Comparison of ENCODE assay signal across 25 mouse cellular contexts in genomic region chr11:62945514-62945913, GRCm38 (mm10). TPM values are rescaled to one million over a fixed set of nuclear protein-coding genes. Genes with fewer than 3 reads are reported as not detected.
DNase-seq lines count a peak whose midpoint lies in the region; ATAC-seq and TF ChIP-seq lines count a peak whose summit lies in the region.
"Had no signal": no experiment of that assay in that cellular context is flagged by ENCODE, and none has a peak within 500 bp of the region (broad histone marks: within the 10 kb centered on the region; RNA-seq: fewer than 3 reads in every experiment).

No protein-coding gene starts in this region.

- H3K9ac ChIP-seq in intestine, embryonic 15.5 days, result no peak overlapping the region
- no peak overlapping the region for H3K9ac ChIP-seq in intestine, postnatal 0 days (ENCODE audit: low read depth, low read length)
- H3K9ac ChIP-seq: forebrain, postnatal 0 days; hindbrain, embryonic 14.5 days; neural tube, embryonic 15.5 days had no signal

- peak; percentile 36; the same call in 1 of the 2 replicates for ATAC-seq in intestine, embryonic 15.5 days
- no peak for ATAC-seq in intestine, postnatal 0 days
- ATAC-seq: forebrain, postnatal 0 days; inflammation-experienced regulatory T-cells, adult 6 months; Patski had no signal

- WGBS in intestine, embryonic 15.5 days, result 57% methylated on average over 4 of the region's 4 CpGs
- WGBS in intestine, postnatal 0 days, result 47% methylated on average over 4 of the region's 4 CpGs
- WGBS in lung, adult 2 months, result 70% methylated on average over 4 of the region's 4 CpGs

- peak; percentile 28 to 38 for DNase-seq in lung, adult 18-20 months
- no peak for DNase-seq in lung, adult 2 months
- DNase-seq in MN1 (ENCODE audit: low spot score), result peak; percentile 78
- peak; percentile 38 to 47 for DNase-seq in kidney, postnatal 25 days
- no peak for DNase-seq in thymus, postnatal 0 days (ENCODE audit: low spot score)
- DNase-seq: adrenal gland, postnatal 36 days; cerebellum, adult 11 months; cerebellum, postnatal 14 days; forebrain, postnatal 0 days; heart, postnatal 4 days; layer of hippocampus, postnatal 36 days; right cerebral cortex, adult 18-20 months; thymus, adult 2 months had no signal

- no peak for TF ChIP-seq POLR2A in lung, adult 2 months (IDR thresholded peaks at IDR 0.05; ENCODE audit: borderline replicate concordance, extremely low read depth, low read depth, low read length)

- no peaks in the 10 kb centered on the region for H3K9me3 ChIP-seq in intestine, embryonic 15.5 days
- H3K9me3 ChIP-seq in intestine, postnatal 0 days (ENCODE audit: control insufficient read depth), result no peaks in the 10 kb centered on the region
- H3K9me3 ChIP-seq: forebrain, embryonic 10.5 days; heart, embryonic 10.5 days; midbrain, embryonic 10.5 days; neural tube, embryonic 15.5 days had no signal

- no peaks in the 10 kb centered on the region for H3K36me3 ChIP-seq in intestine, embryonic 15.5 days
- H3K36me3 ChIP-seq in intestine, postnatal 0 days (ENCODE audit: control insufficient read depth, insufficient read depth), result no peaks in the 10 kb centered on the region
- H3K36me3 ChIP-seq: forebrain, embryonic 10.5 days; heart, embryonic 10.5 days; midbrain, embryonic 10.5 days; neural tube, embryonic 15.5 days had no signal

- no peaks in the 10 kb centered on the region for H3K27me3 ChIP-seq in intestine, embryonic 15.5 days (replicated peaks)
- peaks cover 10% of the 10 kb centered on the region; the same call in 1 of the 2 replicates for H3K27me3 ChIP-seq in intestine, postnatal 0 days (replicated peaks; ENCODE audit: control insufficient read depth, insufficient read depth, low read length)
- H3K27me3 ChIP-seq: neural tube, embryonic 15.5 days; Patski had no signal

- H3K4me3 ChIP-seq in intestine, embryonic 15.5 days (replicated peaks), result no peak overlapping the region
- H3K4me3 ChIP-seq in intestine, postnatal 0 days (ENCODE audit: low read depth, low read length), result no peak overlapping the region
- no peak overlapping the region for H3K4me3 ChIP-seq in lung, adult 2 months (replicated peaks; ENCODE audit: extremely low read depth, low read depth, low read length)
- H3K4me3 ChIP-seq: forebrain, embryonic 10.5 days; heart, embryonic 10.5 days; midbrain, embryonic 10.5 days; neural tube, embryonic 15.5 days had no signal

- H3K27ac ChIP-seq in intestine, embryonic 15.5 days, result no peak overlapping the region
- H3K27ac ChIP-seq in intestine, postnatal 0 days (ENCODE audit: low read depth, low read length), result no peak overlapping the region
- H3K27ac ChIP-seq: forebrain, embryonic 10.5 days; heart, embryonic 10.5 days; hindbrain, embryonic 14.5 days; midbrain, embryonic 10.5 days; neural tube, embryonic 15.5 days had no signal

- no peaks in the 10 kb centered on the region for H3K4me1 ChIP-seq in intestine, embryonic 15.5 days (replicated peaks)
- H3K4me1 ChIP-seq in intestine, postnatal 0 days (replicated peaks; ENCODE audit: control insufficient read depth, insufficient read depth, low read length), result no peaks in the 10 kb centered on the region
- H3K4me1 ChIP-seq in lung, adult 2 months (ENCODE audit: control insufficient read depth, insufficient read depth, low read length), result no peaks in the 10 kb centered on the region
- H3K4me1 ChIP-seq: forebrain, embryonic 10.5 days; heart, embryonic 10.5 days; midbrain, embryonic 10.5 days; neural tube, embryonic 15.5 days had no signal

- no peak for TF ChIP-seq CTCF in intestine, postnatal 0 days (IDR thresholded peaks at IDR 0.05; ENCODE audit: low read depth)
- TF ChIP-seq CTCF in lung, adult 2 months (IDR thresholded peaks at IDR 0.05; ENCODE audit: insufficient read depth, low read length), result no peak

- H3K4me2 ChIP-seq in intestine, embryonic 15.5 days (replicated peaks), result no peak overlapping the region
- H3K4me2 ChIP-seq in intestine, postnatal 0 days (replicated peaks; ENCODE audit: low read depth), result no peak overlapping the region
- H3K4me2 ChIP-seq: hindbrain, embryonic 14.5 days; neural tube, embryonic 15.5 days had no signal

RNA-seq across cellular contexts. Expression of gene Cdrt4, which starts 5.5 kb away (rescaled TPM):
- polyA plus RNA-seq in intestine, embryonic 15.5 days (2015; fragmentation: Nextera tagmentation; extraction: Ambion mirVana), result not detected in 2 replicates
- not detected in 2 replicates for polyA plus RNA-seq in intestine, postnatal 0 days (2015; fragmentation: Nextera tagmentation; extraction: Ambion mirVana)
- 0.18 and 0.73 TPM in 2 replicates for polyA plus RNA-seq in lung, adult 2 months (2012; rRNA removed)
- 0.24 TPM in 1 of 2 replicates, not detected in the other for polyA plus RNA-seq in thymus, postnatal 0 days (2015; fragmentation: Nextera tagmentation; extraction: Ambion mirVana)
- polyA plus RNA-seq: embryonic facial prominence, embryonic 11.5 days; forebrain, embryonic 10.5 days; forebrain, postnatal 0 days; hindbrain, embryonic 14.5 days; inflammation-experienced regulatory T-cells, adult 6 months; liver, adult 2 months; liver, embryonic 16.5 days; midbrain, embryonic 10.5 days; neural tube, embryonic 15.5 days; Patski; thymus, adult 2 months had no signal

Comparison
In these comparisons a context has a peak if more than half of its experiments do, and no peak if none do; other contexts are left out.
1. DNase-seq: peak in lung, adult 18-20 months (2 of 2), MN1 (single experiment) and kidney, postnatal 25 days (2 of 2); none in lung, adult 2 months (single experiment) and thymus, postnatal 0 days (single experiment).